Mouse (Mus musculus) CH12.LX (cell line): Measurements from ENCODE around the gene 4930442H23Rik. TPM values are rescaled to one million over a fixed set of nuclear protein-coding genes. Genes with fewer than 3 reads are reported as not detected.
A peak's percentile ranks its signal among the peaks of the same experiment; 100 is the strongest.

Experiments used
- DNase-seq: peaks from one replicate; pipeline ENCODE4 v3.0.0-alpha.2; 2013; ENCODE audit errors: extremely low read depth
- H3K27ac ChIP-seq: 2 replicates; pipeline ENCODE4 v1.5.1; 2012; ENCODE audit warnings: low read depth, mild to moderate bottlenecking, control low read depth, moderate library complexity; ENCODE audit not compliant: insufficient read depth
- H3K27me3 ChIP-seq: replicated peaks from 2 replicates; pipeline ENCODE3; 2012; ENCODE audit warnings: inconsistent platforms
- H3K36me3 ChIP-seq, 2 experiments: replicated peaks in 1 of 2; 2 replicates each; pipeline versions ENCODE3 to v1.6.1; 2012; ENCODE audit warnings: inconsistent platforms in 1 of 2, low read length in 1 of 2, mild to moderate bottlenecking in 1 of 2, mixed read lengths in 1 of 2, moderate library complexity in 1 of 2; ENCODE audit not compliant: control insufficient read depth in 1 of 2, insufficient read depth in 1 of 2
- H3K4me1 ChIP-seq, 2 experiments: 2 replicates each; pipeline ENCODE4 v1.6.1; 2012; ENCODE audit warnings: inconsistent platforms in 1 of 2, moderate library complexity in 1 of 2; ENCODE audit not compliant: insufficient read depth in 2 of 2, control insufficient read depth in 1 of 2
- H3K4me2 ChIP-seq: 2 replicates; pipeline ENCODE4 v1.6.1; 2012; ENCODE audit warnings: low read depth, mild to moderate bottlenecking, control low read depth; ENCODE audit not compliant: poor library complexity, insufficient read depth, severe bottlenecking
- H3K4me3 ChIP-seq, 3 experiments: fragments of 150-350 bp in 1 of 3; sonication (generic) in 1 of 3; replicated peaks in 1 of 3; 2 replicates each; pipeline versions ENCODE3 to v1.5.1; 2011 to 2012; ENCODE audit warnings: low read depth in 2 of 3, low read length in 2 of 3, mild to moderate bottlenecking in 2 of 3, moderate library complexity in 2 of 3, control low read depth in 1 of 3, improper control_type of control experiment in 1 of 3, inconsistent platforms in 1 of 3, mixed read lengths in 1 of 3; ENCODE audit not compliant: poor library complexity in 1 of 3
- H3K79me2 ChIP-seq: replicated peaks from 2 replicates; pipeline ENCODE4 v1.6.1; 2012; ENCODE audit warnings: mild to moderate bottlenecking, moderate library complexity; ENCODE audit not compliant: control insufficient read depth, poor library complexity, insufficient read depth, severe bottlenecking; ENCODE audit errors: extremely low read depth
- H3K9ac ChIP-seq: 2 replicates; pipeline ENCODE4 v1.6.1; 2012; ENCODE audit warnings: low read depth, mild to moderate bottlenecking, control low read depth, moderate library complexity; ENCODE audit not compliant: insufficient read depth
- H3K9me3 ChIP-seq: replicated peaks from 2 replicates; pipeline ENCODE3; 2012; ENCODE audit warnings: low read length, inconsistent platforms, mixed read lengths
- BHLHE40 ChIP-seq: IDR thresholded peaks from 2 replicates; pipeline ENCODE4 v1.6.1; 2011; ENCODE audit warnings: mild to moderate bottlenecking, low read depth, low read length, improper control_type of control experiment
- CHD1 ChIP-seq: IDR thresholded peaks from 2 replicates; pipeline ENCODE4 v1.6.1; 2012; ENCODE audit warnings: low read depth, low read length, improper control_type of control experiment, inconsistent platforms
- CHD2 ChIP-seq: IDR thresholded peaks from 2 replicates; pipeline ENCODE4 v1.6.1; 2011; ENCODE audit warnings: low read length, improper control_type of control experiment
- CTCF ChIP-seq, 2 experiments: IDR thresholded peaks in 1 of 2; conservative IDR thresholded peaks in 1 of 2; 2 replicates each; pipeline ENCODE4 v1.5.1; 2011 to 2012; ENCODE audit warnings: low read depth in 2 of 2, low read length in 2 of 2, improper control_type of control experiment in 1 of 2, inconsistent platforms in 1 of 2, mild to moderate bottlenecking in 1 of 2, moderate library complexity in 1 of 2
- E2F4 ChIP-seq: IDR thresholded peaks from 2 replicates; pipeline ENCODE4 v1.6.1; 2011; ENCODE audit warnings: low read depth, low read length, improper control_type of control experiment; ENCODE audit not compliant: insufficient replicate concordance
- EP300 ChIP-seq: IDR thresholded peaks from 2 replicates; pipeline ENCODE4 v1.6.1; 2011; ENCODE audit warnings: low read length, improper control_type of control experiment
- ETS1 ChIP-seq: conservative IDR thresholded peaks from 2 replicates; pipeline ENCODE4 v1.6.1; 2012; ENCODE audit warnings: low read depth, mild to moderate bottlenecking, inconsistent platforms, low read length, improper control_type of control experiment, moderate library complexity
- HCFC1 ChIP-seq: IDR thresholded peaks from 2 replicates; pipeline ENCODE4 v1.6.1; 2012; ENCODE audit warnings: low read depth, mild to moderate bottlenecking, inconsistent platforms, low read length, improper control_type of control experiment
- IRF4 ChIP-seq: IDR thresholded peaks from 2 replicates; pipeline ENCODE4 v1.6.1; 2014; ENCODE audit warnings: low read depth, mild to moderate bottlenecking, inconsistent platforms, low read length, improper control_type of control experiment
- JUN ChIP-seq: IDR thresholded peaks from 2 replicates; pipeline ENCODE4 v1.6.1; 2011; ENCODE audit warnings: low read depth, mild to moderate bottlenecking, low read length, improper control_type of control experiment, moderate library complexity; ENCODE audit not compliant: insufficient read depth
- JUND ChIP-seq: conservative IDR thresholded peaks from 2 replicates; pipeline ENCODE4 v1.6.1; 2011; ENCODE audit warnings: low read depth, low read length, improper control_type of control experiment
- KAT2A ChIP-seq: IDR thresholded peaks from 2 replicates; pipeline ENCODE4 v1.6.1; 2012; ENCODE audit warnings: low read length, improper control_type of control experiment, inconsistent platforms; ENCODE audit not compliant: insufficient replicate concordance
- MAFK ChIP-seq: IDR thresholded peaks from 2 replicates; pipeline ENCODE4 v1.6.1; 2011; ENCODE audit warnings: low read length, improper control_type of control experiment; ENCODE audit not compliant: insufficient replicate concordance
- MAX ChIP-seq: IDR thresholded peaks from 2 replicates; pipeline ENCODE4 v1.6.1; 2011; ENCODE audit warnings: low read length, improper control_type of control experiment
- MAZ ChIP-seq: IDR thresholded peaks from 2 replicates; pipeline ENCODE4 v1.6.1; 2012; ENCODE audit warnings: low read depth, mild to moderate bottlenecking, inconsistent platforms, low read length, improper control_type of control experiment, moderate library complexity
- MEF2A ChIP-seq: IDR thresholded peaks from 2 replicates; pipeline ENCODE4 v1.6.1; 2014; ENCODE audit warnings: low read depth, mild to moderate bottlenecking, inconsistent platforms, low read length, improper control_type of control experiment, borderline replicate concordance
- MXI1 ChIP-seq: IDR thresholded peaks from 2 replicates; pipeline ENCODE4 v1.6.1; 2011; ENCODE audit warnings: mild to moderate bottlenecking, low read depth, low read length, improper control_type of control experiment
- MYC ChIP-seq: IDR thresholded peaks from 2 replicates; pipeline ENCODE4 v1.6.1; 2011; ENCODE audit warnings: low read depth, mild to moderate bottlenecking, improper control_type of control experiment, low read length
- NELFE ChIP-seq: IDR thresholded peaks from 2 replicates; pipeline ENCODE4 v1.6.1; 2011; ENCODE audit warnings: low read depth, low read length, improper control_type of control experiment
- NRF1 ChIP-seq: IDR thresholded peaks from 2 replicates; pipeline ENCODE4 v1.6.1; 2014; ENCODE audit warnings: low read depth, mild to moderate bottlenecking, inconsistent platforms, low read length, improper control_type of control experiment, moderate library complexity
- PAX5 ChIP-seq: IDR thresholded peaks from 2 replicates; pipeline ENCODE4 v1.6.1; 2012; ENCODE audit warnings: low read length, inconsistent platforms, mixed read lengths
- POLR2A ChIP-seq: IDR thresholded peaks from 2 replicates; pipeline ENCODE4 v1.6.1; 2011; ENCODE audit warnings: low read depth, mild to moderate bottlenecking, improper control_type of control experiment, low read length
- POLR2AphosphoS2 ChIP-seq: IDR thresholded peaks from 2 replicates; pipeline ENCODE4 v1.6.1; 2011; ENCODE audit warnings: low read depth, low read length, improper control_type of control experiment
- RCOR1 ChIP-seq: conservative IDR thresholded peaks from 2 replicates; pipeline ENCODE4 v1.6.1; 2012; ENCODE audit warnings: low read depth, mild to moderate bottlenecking, inconsistent platforms, low read length, improper control_type of control experiment
- SIN3A ChIP-seq: IDR thresholded peaks from 2 replicates; pipeline ENCODE4 v1.6.1; 2012; ENCODE audit warnings: low read length, improper control_type of control experiment, inconsistent platforms
- SMC3 ChIP-seq: IDR thresholded peaks from 2 replicates; pipeline ENCODE4 v1.6.1; 2011; ENCODE audit warnings: low read depth, low read length, improper control_type of control experiment
- TBP ChIP-seq: conservative IDR thresholded peaks from 2 replicates; pipeline ENCODE4 v1.6.1; 2011; ENCODE audit warnings: low read depth, low read length, improper control_type of control experiment
- TCF12 ChIP-seq: IDR thresholded peaks from 2 replicates; pipeline ENCODE4 v1.6.1; 2014; ENCODE audit warnings: low read depth, mild to moderate bottlenecking, inconsistent platforms, low read length, improper control_type of control experiment
- USF1 ChIP-seq: IDR thresholded peaks from 2 replicates; pipeline ENCODE4 v1.6.1; 2014; ENCODE audit warnings: low read depth, mild to moderate bottlenecking, inconsistent platforms, low read length, improper control_type of control experiment
- USF2 ChIP-seq: conservative IDR thresholded peaks from 2 replicates; pipeline ENCODE4 v1.6.1; 2011; ENCODE audit warnings: low read depth, low read length, improper control_type of control experiment
- ZKSCAN1 ChIP-seq: IDR thresholded peaks from 2 replicates; pipeline ENCODE4 v1.6.1; 2012; ENCODE audit warnings: low read depth, inconsistent platforms, low read length, improper control_type of control experiment, borderline replicate concordance
- ZMIZ1 ChIP-seq: IDR thresholded peaks from 2 replicates; pipeline ENCODE4 v1.6.1; 2012; ENCODE audit warnings: low read depth, mild to moderate bottlenecking, inconsistent platforms, low read length, improper control_type of control experiment
- ZNF384 ChIP-seq: IDR thresholded peaks from 2 replicates; pipeline ENCODE4 v1.6.1; 2012; ENCODE audit warnings: low read depth, low read length, improper control_type of control experiment, inconsistent platforms
- dilution Hi-C: fragments of 300-500 bp; cut with MboI; formaldehyde crosslinking; loops from 2 replicates; pipeline ENCODE4 v1.14.3; 2020; ENCODE audit warnings: low sequenced_read_pairs; ENCODE audit not compliant: extremely low pct_unique_long_range_greater_than_20kb, extremely low pct_ligation_motif_present
- in situ Hi-C: fragments of 300-500 bp; cut with MboI; formaldehyde crosslinking; loops from 3 replicates; pipeline ENCODE4 v1.14.3; 2019; ENCODE audit warnings: low sequenced_read_pairs, low pct_ligation_motif_present, low pct_unique_long_range_greater_than_20kb, mixed read lengths
- polyA plus RNA-seq: library from polyadenylated mRNA; unstranded; fragments of >175 nt; gene quantifications from 2 replicates; pipeline ENCODE4 v1.2.1, GENCODE M21; 2012; ENCODE audit warnings: low read depth; ENCODE audit not compliant: insufficient read length
- total RNA-seq, 2 experiments: library from RNA; depleted of rRNA; stranded (reverse); fragments of 300-350 nt in 1 of 2; fragments of >200 nt in 1 of 2; gene quantifications; 2 replicates each; pipeline ENCODE4 v1.2.3; 2012 to 2014

Gene 4930442H23Rik
- total and polyA plus RNA-seq, 3 experiments: 0.27 TPM; not detected in 2

DNA sequence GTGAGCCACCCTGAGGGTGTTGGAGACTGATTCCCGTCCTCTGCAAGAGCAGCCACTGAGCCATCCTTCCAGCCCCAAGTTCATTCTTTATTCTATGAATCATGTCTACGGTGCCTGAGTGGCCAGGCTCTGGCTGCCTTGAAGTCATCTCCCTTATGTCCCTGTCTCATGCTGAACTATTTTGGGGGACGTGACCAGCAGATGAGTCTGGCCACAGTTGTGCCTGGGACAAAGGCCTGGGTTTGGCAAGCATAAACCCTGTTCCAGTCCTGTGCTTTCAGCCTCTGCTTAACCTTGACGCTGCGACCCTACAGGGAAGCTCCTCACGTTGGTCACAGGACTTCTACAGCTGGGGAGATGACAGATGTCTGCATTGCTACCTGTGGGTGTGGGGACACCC lies 13.7 kb upstream of the 4930442H23Rik start:
- Histone ChIP-seq H3K36me3 (no peaks in the 10 kb centered on the region), H3K4me1 (peaks cover 33 to 56% of the 10 kb centered on the region in 2 experiments), H3K27me3 (peaks cover 5% of the 10 kb centered on the region), H3K4me3 (no peak overlapping the region), H3K9ac (no peak overlapping the region), H3K9me3 (no peaks in the 10 kb centered on the region), H3K27ac (no peak overlapping the region), H3K4me2 (no peak overlapping the region)
- in situ Hi-C loops: loop anchor here (5.0 to 10.0 kb wide), 2 partner anchors 90 to 157 kb away; partner anchors contain the start of genes Hmg20b and Mfsd12
- TF ChIP-seq MEF2A (no peak), BHLHE40 (peak; percentile 35; the same call in 1 of the 2 replicates)
- TF ChIP-seq, all 38 proteins: peak for 1
- no peaks in the 10 kb centered on the region for H3K79me2 ChIP-seq
- dilution Hi-C loops: no loop called here
- DNase-seq: no peak

DNA sequence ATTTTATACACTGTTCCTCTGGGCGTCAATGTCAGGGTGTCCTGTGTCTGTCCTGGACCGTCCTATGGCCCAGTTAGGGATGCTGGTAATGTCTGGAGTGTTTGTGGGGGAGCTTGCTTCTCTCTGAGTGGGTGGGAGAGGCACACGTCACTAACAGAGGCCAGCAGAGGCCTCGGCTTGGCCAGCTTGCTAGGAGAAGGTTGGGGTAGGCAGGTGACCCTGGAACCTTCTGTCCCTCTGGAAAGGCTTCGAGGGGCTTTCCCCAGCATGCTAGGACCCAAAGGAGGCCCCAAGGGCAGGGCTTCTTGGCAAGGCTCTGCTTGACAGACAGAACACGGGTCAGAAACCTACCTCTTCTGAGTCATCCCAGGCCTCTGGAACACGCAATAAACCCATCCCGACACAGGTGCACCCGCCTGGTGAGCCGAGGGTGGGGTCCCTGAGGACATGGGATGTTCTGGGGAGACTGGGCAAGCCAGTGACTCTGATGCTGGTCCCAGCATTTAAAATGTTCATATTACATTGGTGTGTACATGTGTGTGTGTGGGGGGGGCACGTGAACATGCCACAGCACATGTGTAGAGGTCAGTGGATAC lies 12.9 kb upstream of the 4930442H23Rik start:
- no peak overlapping the region for H3K9ac ChIP-seq
- TF ChIP-seq SMC3 (no peak), EP300 (peak; percentile 36; the same call in 1 of the 2 replicates), MAX (no peak), RCOR1 (no peak), MAFK (no peak), POLR2A (no peak), POLR2AphosphoS2 (no peak), IRF4 (peak; percentile 43; the same call in 1 of the 2 replicates), ZKSCAN1 (no peak), KAT2A (no peak), SIN3A (no peak), ETS1 (peak; percentile 17; the same call in 1 of the 2 replicates), ZMIZ1 (no peak), ZNF384 (no peak), NRF1 (no peak), MAZ (0 out of 2 replicates have a peak, but pooled peaks have one; percentile 22), JUND (no peak), MXI1 (no peak), MYC (no peak), BHLHE40 (peak; percentile 54), CTCF (conservative IDR thresholded peaks at IDR 0.05 in 1 of 2, IDR thresholded peaks at IDR 0.05 in 1 of 2; ENCODE audit: low read depth in 2 of 2, low read length in 2 of 2) (no peak), CHD1 (no peak), USF1 (no peak), USF2 (no peak), CHD2 (no peak), JUN (0 out of 2 replicates have a peak, but pooled peaks have one; percentile 4), E2F4 (no peak), HCFC1 (no peak), TBP (no peak), TCF12 (peak; percentile 34; the same call in 1 of the 2 replicates), PAX5 (no peak), NELFE (no peak)

More for the DNA sequence above, 12.9 kb upstream of the 4930442H23Rik start:
- peaks cover 0 to 2% of the 10 kb centered on the region in 2 experiments for H3K36me3 ChIP-seq
- DNase-seq: no peak
- no peaks in the 10 kb centered on the region for H3K79me2 ChIP-seq
- H3K9me3 ChIP-seq: no peaks in the 10 kb centered on the region
- dilution Hi-C loops (no loop called here), in situ Hi-C loops (loop anchor here (5.0 to 10.0 kb wide), 2 partner anchors 91 to 158 kb away; partner anchors contain the start of genes Hmg20b and Mfsd12)
- H3K27me3 ChIP-seq: peaks cover 5% of the 10 kb centered on the region
- no peak overlapping the region for H3K4me3 ChIP-seq
- H3K4me2 ChIP-seq: no peak overlapping the region
- H3K27ac ChIP-seq: no peak overlapping the region
- peaks cover 31 to 54% of the 10 kb centered on the region in 2 experiments for H3K4me1 ChIP-seq
